Mouse (Mus musculus) CH12.LX (cell line): ENCODE results near the gene Sirt5. TPM values are rescaled to one million over a fixed set of nuclear protein-coding genes. Genes with fewer than 3 reads are reported as not detected.

Experiments
- DNase-seq: peaks from one replicate; pipeline ENCODE4 v3.0.0-alpha.2; 2013; ENCODE audit errors: extremely low read depth
- H3K27ac ChIP-seq: 2 replicates; pipeline ENCODE4 v1.5.1; 2012; ENCODE audit warnings: low read depth, mild to moderate bottlenecking, control low read depth, moderate library complexity; ENCODE audit not compliant: insufficient read depth
- H3K27me3 ChIP-seq: replicated peaks from 2 replicates; pipeline ENCODE3; 2012; ENCODE audit warnings: inconsistent platforms
- H3K36me3 ChIP-seq, 2 experiments: replicated peaks in 1 of 2; 2 replicates each; pipeline versions ENCODE3 to v1.6.1; 2012; ENCODE audit warnings: inconsistent platforms in 1 of 2, low read length in 1 of 2, mild to moderate bottlenecking in 1 of 2, mixed read lengths in 1 of 2, moderate library complexity in 1 of 2; ENCODE audit not compliant: control insufficient read depth in 1 of 2, insufficient read depth in 1 of 2
- H3K4me1 ChIP-seq, 2 experiments: 2 replicates each; pipeline ENCODE4 v1.6.1; 2012; ENCODE audit warnings: inconsistent platforms in 1 of 2, moderate library complexity in 1 of 2; ENCODE audit not compliant: insufficient read depth in 2 of 2, control insufficient read depth in 1 of 2
- H3K4me2 ChIP-seq: 2 replicates; pipeline ENCODE4 v1.6.1; 2012; ENCODE audit warnings: low read depth, mild to moderate bottlenecking, control low read depth; ENCODE audit not compliant: poor library complexity, insufficient read depth, severe bottlenecking
- H3K4me3 ChIP-seq, 3 experiments: fragments of 150-350 bp in 1 of 3; sonication (generic) in 1 of 3; replicated peaks in 1 of 3; 2 replicates each; pipeline versions ENCODE3 to v1.5.1; 2011 to 2012; ENCODE audit warnings: low read depth in 2 of 3, low read length in 2 of 3, mild to moderate bottlenecking in 2 of 3, moderate library complexity in 2 of 3, control low read depth in 1 of 3, improper control_type of control experiment in 1 of 3, inconsistent platforms in 1 of 3, mixed read lengths in 1 of 3; ENCODE audit not compliant: poor library complexity in 1 of 3
- H3K79me2 ChIP-seq: replicated peaks from 2 replicates; pipeline ENCODE4 v1.6.1; 2012; ENCODE audit warnings: mild to moderate bottlenecking, moderate library complexity; ENCODE audit not compliant: control insufficient read depth, poor library complexity, insufficient read depth, severe bottlenecking; ENCODE audit errors: extremely low read depth
- H3K9ac ChIP-seq: 2 replicates; pipeline ENCODE4 v1.6.1; 2012; ENCODE audit warnings: low read depth, mild to moderate bottlenecking, control low read depth, moderate library complexity; ENCODE audit not compliant: insufficient read depth
- H3K9me3 ChIP-seq: replicated peaks from 2 replicates; pipeline ENCODE3; 2012; ENCODE audit warnings: low read length, inconsistent platforms, mixed read lengths
- CHD2 ChIP-seq: IDR thresholded peaks from 2 replicates; pipeline ENCODE4 v1.6.1; 2011; ENCODE audit warnings: low read length, improper control_type of control experiment
- CTCF ChIP-seq, 2 experiments: IDR thresholded peaks in 1 of 2; conservative IDR thresholded peaks in 1 of 2; 2 replicates each; pipeline ENCODE4 v1.5.1; 2011 to 2012; ENCODE audit warnings: low read depth in 2 of 2, low read length in 2 of 2, improper control_type of control experiment in 1 of 2, inconsistent platforms in 1 of 2, mild to moderate bottlenecking in 1 of 2, moderate library complexity in 1 of 2
- EP300 ChIP-seq: IDR thresholded peaks from 2 replicates; pipeline ENCODE4 v1.6.1; 2011; ENCODE audit warnings: low read length, improper control_type of control experiment
- ETS1 ChIP-seq: conservative IDR thresholded peaks from 2 replicates; pipeline ENCODE4 v1.6.1; 2012; ENCODE audit warnings: low read depth, mild to moderate bottlenecking, inconsistent platforms, low read length, improper control_type of control experiment, moderate library complexity
- GABPA ChIP-seq: IDR thresholded peaks from 2 replicates; pipeline ENCODE4 v1.6.1; 2012; ENCODE audit warnings: low read depth, low read length, improper control_type of control experiment, inconsistent platforms; ENCODE audit not compliant: insufficient replicate concordance
- IRF4 ChIP-seq: IDR thresholded peaks from 2 replicates; pipeline ENCODE4 v1.6.1; 2014; ENCODE audit warnings: low read depth, mild to moderate bottlenecking, inconsistent platforms, low read length, improper control_type of control experiment
- KAT2A ChIP-seq: IDR thresholded peaks from 2 replicates; pipeline ENCODE4 v1.6.1; 2012; ENCODE audit warnings: low read length, improper control_type of control experiment, inconsistent platforms; ENCODE audit not compliant: insufficient replicate concordance
- MAX ChIP-seq: IDR thresholded peaks from 2 replicates; pipeline ENCODE4 v1.6.1; 2011; ENCODE audit warnings: low read length, improper control_type of control experiment
- POLR2A ChIP-seq: IDR thresholded peaks from 2 replicates; pipeline ENCODE4 v1.6.1; 2011; ENCODE audit warnings: low read depth, mild to moderate bottlenecking, improper control_type of control experiment, low read length
- POLR2AphosphoS2 ChIP-seq: IDR thresholded peaks from 2 replicates; pipeline ENCODE4 v1.6.1; 2011; ENCODE audit warnings: low read depth, low read length, improper control_type of control experiment
- RAD21 ChIP-seq: IDR thresholded peaks from 2 replicates; pipeline ENCODE4 v1.6.1; 2011; ENCODE audit warnings: low read depth, mild to moderate bottlenecking, low read length, improper control_type of control experiment, moderate library complexity
- RCOR1 ChIP-seq: conservative IDR thresholded peaks from 2 replicates; pipeline ENCODE4 v1.6.1; 2012; ENCODE audit warnings: low read depth, mild to moderate bottlenecking, inconsistent platforms, low read length, improper control_type of control experiment
- SMC3 ChIP-seq: IDR thresholded peaks from 2 replicates; pipeline ENCODE4 v1.6.1; 2011; ENCODE audit warnings: low read depth, low read length, improper control_type of control experiment
- UBTF ChIP-seq: IDR thresholded peaks from 2 replicates; pipeline ENCODE4 v1.6.1; 2012; ENCODE audit warnings: low read depth, mild to moderate bottlenecking, inconsistent platforms, low read length, improper control_type of control experiment, moderate library complexity
- ZNF384 ChIP-seq: IDR thresholded peaks from 2 replicates; pipeline ENCODE4 v1.6.1; 2012; ENCODE audit warnings: low read depth, low read length, improper control_type of control experiment, inconsistent platforms
- dilution Hi-C: fragments of 300-500 bp; cut with MboI; formaldehyde crosslinking; loops from 2 replicates; pipeline ENCODE4 v1.14.3; 2020; ENCODE audit warnings: low sequenced_read_pairs; ENCODE audit not compliant: extremely low pct_unique_long_range_greater_than_20kb, extremely low pct_ligation_motif_present
- in situ Hi-C: fragments of 300-500 bp; cut with MboI; formaldehyde crosslinking; loops from 3 replicates; pipeline ENCODE4 v1.14.3; 2019; ENCODE audit warnings: low sequenced_read_pairs, low pct_ligation_motif_present, low pct_unique_long_range_greater_than_20kb, mixed read lengths
- polyA plus RNA-seq: library from polyadenylated mRNA; unstranded; fragments of >175 nt; gene quantifications from 2 replicates; pipeline ENCODE4 v1.2.1, GENCODE M21; 2012; ENCODE audit warnings: low read depth; ENCODE audit not compliant: insufficient read length
- total RNA-seq, 2 experiments: library from RNA; depleted of rRNA; stranded (reverse); fragments of 300-350 nt in 1 of 2; fragments of >200 nt in 1 of 2; gene quantifications; 2 replicates each; pipeline ENCODE4 v1.2.3; 2012 to 2014

The Sirt5 gene
- total and polyA plus RNA-seq, 3 experiments, result 8.2 to 11.3 (median 9.3) TPM

DNA sequence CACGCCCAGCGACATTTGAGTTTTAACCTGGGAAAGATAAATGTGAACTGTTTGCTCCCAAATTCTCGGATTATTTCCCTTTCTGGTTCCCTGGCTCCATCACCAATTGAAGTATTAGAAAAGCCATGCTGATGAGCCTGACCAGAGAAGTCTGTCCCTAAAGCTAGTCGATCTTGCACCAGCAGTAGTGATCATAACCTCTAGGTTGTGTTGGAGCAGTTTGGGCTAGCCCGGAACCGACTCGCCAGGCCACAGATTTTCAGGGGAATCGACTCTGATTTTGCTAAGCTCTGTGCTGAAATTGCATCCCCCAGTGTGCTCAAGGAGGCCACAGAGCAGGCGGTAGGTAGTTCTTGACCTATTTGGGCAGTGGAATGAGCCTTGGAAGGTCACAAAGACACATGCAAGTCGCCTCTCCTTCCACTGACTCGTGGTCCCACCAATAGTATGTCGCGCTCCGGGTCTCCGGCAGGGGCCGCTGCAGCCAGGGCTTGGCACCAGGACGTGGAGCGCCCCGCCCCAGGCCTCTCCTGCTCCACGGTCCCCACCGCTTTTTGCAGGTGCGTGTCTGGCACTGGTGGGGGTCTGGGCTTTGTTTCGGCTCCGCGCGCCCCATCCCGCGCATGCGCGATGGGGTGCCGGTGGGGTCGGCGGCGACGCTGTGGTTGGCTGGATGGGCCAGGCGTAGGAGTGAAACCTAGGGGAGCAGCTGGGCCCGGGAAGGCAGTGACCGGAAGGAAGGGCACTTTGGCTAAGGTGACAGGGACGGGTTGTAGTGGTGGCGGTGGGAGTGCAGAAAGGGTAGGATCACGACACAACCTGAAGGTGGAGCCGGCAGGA lies at the start of gene Sirt5 (continued):
- peak; percentile 40 for TF ChIP-seq IRF4

DNA sequence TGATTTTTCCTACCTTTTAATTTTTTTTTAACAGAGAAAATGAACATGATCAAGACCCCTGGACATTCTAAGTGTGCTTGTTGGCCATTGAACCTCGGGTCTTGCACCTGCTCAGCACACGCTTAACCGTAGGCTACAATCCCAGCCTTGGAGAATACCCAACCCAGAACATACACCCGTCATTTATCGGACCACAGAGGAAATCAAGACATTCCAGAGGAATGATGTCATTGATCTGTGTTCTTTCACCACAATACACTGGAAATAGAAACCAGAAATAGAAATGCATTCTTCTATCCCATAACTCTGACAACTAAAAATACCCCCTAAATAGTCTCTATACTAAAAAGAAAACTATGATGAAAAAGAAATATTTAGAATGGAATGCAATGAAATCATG lies 47.9 kb upstream of the Sirt5 start:
- in situ Hi-C loops, result no loop called here
- H3K27me3 ChIP-seq, result no peaks in the 10 kb centered on the region
- dilution Hi-C loops, result no loop called here
- TF ChIP-seq GABPA (no peak), POLR2AphosphoS2 (no peak), RCOR1 (no peak), ZNF384 (no peak)
- no peaks in the 10 kb centered on the region for H3K36me3 ChIP-seq
- DNase-seq, result no peak
- no peak overlapping the region for H3K9ac ChIP-seq
- no peak overlapping the region for H3K4me3 ChIP-seq
- no peak overlapping the region for H3K4me2 ChIP-seq
- no peaks in the 10 kb centered on the region for H3K9me3 ChIP-seq
- H3K27ac ChIP-seq, result no peak overlapping the region
- no peaks in the 10 kb centered on the region for H3K4me1 ChIP-seq
- H3K79me2 ChIP-seq, result no peaks in the 10 kb centered on the region

- no peak for DNase-seq
- Histone ChIP-seq H3K9me3 (no peaks in the 10 kb centered on the region), H3K79me2 (no peaks in the 10 kb centered on the region), H3K36me3 (no peaks in the 10 kb centered on the region), H3K4me3 (no peak overlapping the region), H3K27ac (no peak overlapping the region), H3K4me1 (no peaks in the 10 kb centered on the region), H3K27me3 (no peaks in the 10 kb centered on the region), H3K4me2 (no peak overlapping the region), H3K9ac (no peak overlapping the region)
- in situ Hi-C loops (no loop called here), dilution Hi-C loops (no loop called here)
- TF ChIP-seq UBTF, result no peak
Measured at GRCm38 (mm10) chr13:43319396-43319795, 45.9 kb upstream of the Sirt5 start.

DNA sequence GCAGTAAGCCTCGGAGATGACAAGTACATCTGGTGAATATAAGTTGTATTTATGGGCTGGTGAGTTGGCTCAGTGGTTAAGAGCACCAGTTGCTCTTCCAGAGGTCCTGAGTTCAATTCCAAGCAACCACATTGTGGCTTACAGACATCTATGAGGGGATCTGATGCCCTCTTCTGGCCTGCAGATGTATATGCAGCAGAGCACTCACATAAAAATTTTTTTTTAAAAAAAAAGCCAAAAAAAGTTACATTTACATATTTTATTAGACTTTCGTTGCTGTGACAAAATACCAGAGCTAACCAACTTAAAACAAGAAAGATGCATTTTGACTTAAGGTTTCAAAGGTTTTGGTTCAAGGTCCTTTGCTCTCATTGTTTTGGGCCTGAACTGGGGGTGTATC lies 43.8 kb upstream of the Sirt5 start:
- H3K27ac ChIP-seq, result no peak overlapping the region
- no peak overlapping the region for H3K4me3 ChIP-seq
- no peaks in the 10 kb centered on the region for H3K79me2 ChIP-seq
- DNase-seq, result peak; percentile 21
- dilution Hi-C loops (no loop called here), in situ Hi-C loops (loop anchor here (5.0 kb wide), 1 partner anchor 129 kb away; no protein-coding TSS in a partner anchor)
- no peaks in the 10 kb centered on the region for H3K36me3 ChIP-seq
- TF ChIP-seq KAT2A, result no peak
- peak; percentile 81 for TF ChIP-seq ZNF384
- no peak for TF ChIP-seq MAX
- TF ChIP-seq ETS1, result no peak
- TF ChIP-seq RAD21, result peak; percentile 42
- no peak for TF ChIP-seq EP300
- TF ChIP-seq CTCF (conservative IDR thresholded peaks at IDR 0.05 in 1 of 2, IDR thresholded peaks at IDR 0.05 in 1 of 2; ENCODE audit: low read depth in 2 of 2, low read length in 2 of 2), result peak in 1 of 2 experiments; percentile 58; a peak in 2 of 4 replicates
- TF ChIP-seq POLR2AphosphoS2, result no peak
- peak; percentile 58 for TF ChIP-seq SMC3
- no peak for TF ChIP-seq UBTF
- no peak for TF ChIP-seq CHD2
- no peak for TF ChIP-seq POLR2A
- no peaks in the 10 kb centered on the region for H3K4me1 ChIP-seq
- H3K27me3 ChIP-seq, result no peaks in the 10 kb centered on the region
- no peak overlapping the region for H3K4me2 ChIP-seq
- H3K9me3 ChIP-seq, result no peaks in the 10 kb centered on the region
- no peak overlapping the region for H3K9ac ChIP-seq
